ENCODE assay signal across 12 mouse cellular contexts in the genomic region with DNA sequence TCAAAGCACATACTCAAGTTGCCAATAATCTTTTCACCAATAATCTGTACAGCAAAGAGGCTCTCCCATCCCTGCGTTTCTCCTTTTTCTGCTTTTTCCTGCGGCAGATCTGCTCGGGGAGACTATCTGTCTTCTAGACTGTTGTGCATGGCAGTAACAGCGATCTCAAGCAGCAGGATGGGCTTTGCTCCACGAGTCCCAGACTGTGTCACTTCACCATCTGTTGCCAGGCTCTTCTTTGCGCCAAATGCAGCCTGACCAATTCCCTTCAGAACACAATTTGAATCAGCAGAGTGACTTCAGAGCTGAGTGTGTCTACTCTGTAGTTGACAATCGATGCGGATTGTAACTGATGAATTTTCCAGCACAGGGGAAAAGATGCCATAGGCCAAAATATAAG.
A peak's percentile ranks its signal among the peaks of the same experiment; 100 is the strongest.
DNase-seq lines count a peak whose midpoint lies in the region; ATAC-seq lines count a peak whose summit lies in the region.
"Had no signal": no experiment of that assay in that cellular context is flagged by ENCODE, and none has a peak within 500 bp of the region (broad histone marks: within the 10 kb centered on the region; RNA-seq: fewer than 3 reads in every experiment).

No protein-coding gene starts in this region.

- H3K4me2 ChIP-seq in midbrain, embryonic 14.5 days (ENCODE audit: low read length) = no peak overlapping the region
- H3K4me2 ChIP-seq in midbrain, embryonic 15.5 days = no peak overlapping the region
- H3K4me2 ChIP-seq: heart, embryonic 13.5 days; intestine, embryonic 15.5 days had no signal

- WGBS in midbrain, embryonic 14.5 days = 76% methylated on average over 8 of the region's 8 CpGs
- 78% methylated on average over 8 of the region's 8 CpGs for WGBS in midbrain, embryonic 15.5 days

- H3K36me3 ChIP-seq in midbrain, embryonic 14.5 days (ENCODE audit: control insufficient read depth, insufficient read depth, low read length) = no peaks in the 10 kb centered on the region
- H3K36me3 ChIP-seq in midbrain, embryonic 15.5 days (replicated peaks) = no peaks in the 10 kb centered on the region
- H3K36me3 ChIP-seq: heart, embryonic 13.5 days; intestine, embryonic 15.5 days had no signal

- intact Hi-C loops in heart, postnatal 36 days (cut with DNase I) = no loop called here

- no peaks in the 10 kb centered on the region for H3K4me1 ChIP-seq in midbrain, embryonic 14.5 days (ENCODE audit: control insufficient read depth, insufficient read depth, low read length)
- H3K4me1 ChIP-seq in midbrain, embryonic 15.5 days = 0 out of 2 replicates have a peak, but pooled peaks cover 7% of the 10 kb centered on the region
- H3K4me1 ChIP-seq: heart, embryonic 13.5 days; intestine, embryonic 15.5 days had no signal

- H3K4me3 ChIP-seq in midbrain, embryonic 14.5 days (replicated peaks; ENCODE audit: low read depth, low read length) = no peak overlapping the region
- H3K4me3 ChIP-seq in midbrain, embryonic 15.5 days = no peak overlapping the region
- H3K4me3 ChIP-seq: gastrocnemius, adult 2 months; heart, embryonic 13.5 days; intestine, embryonic 15.5 days had no signal

- no peak overlapping the region for H3K9ac ChIP-seq in midbrain, embryonic 14.5 days (replicated peaks; ENCODE audit: low read length)
- no peak overlapping the region for H3K9ac ChIP-seq in midbrain, embryonic 15.5 days
- H3K9ac ChIP-seq: heart, embryonic 13.5 days; intestine, embryonic 15.5 days had no signal

- no peak overlapping the region for H3K27ac ChIP-seq in midbrain, embryonic 14.5 days (replicated peaks; ENCODE audit: low read depth, low read length)
- H3K27ac ChIP-seq in midbrain, embryonic 15.5 days = no peak overlapping the region
- H3K27ac ChIP-seq: gastrocnemius, adult 2 months; heart, embryonic 13.5 days; intestine, embryonic 15.5 days had no signal

- no peaks in the 10 kb centered on the region for H3K9me3 ChIP-seq in midbrain, embryonic 14.5 days (ENCODE audit: control insufficient read depth, low read length)
- H3K9me3 ChIP-seq in midbrain, embryonic 15.5 days = no peaks in the 10 kb centered on the region
- H3K9me3 ChIP-seq: heart, embryonic 13.5 days; intestine, embryonic 15.5 days had no signal

- no peak for ATAC-seq in midbrain, embryonic 14.5 days (ENCODE audit: low FRiP score, low TSS enrichment)
- ATAC-seq in midbrain, embryonic 15.5 days (replicated peaks) = no peak
- ATAC-seq: intestine, embryonic 15.5 days had no signal

- peak; percentile 28 for DNase-seq in midbrain, embryonic 14.5 days
- DNase-seq in cerebellum, adult 8-10 months = peak; percentile 84
- DNase-seq in layer of hippocampus, adult 18-20 months (ENCODE audit: low spot score in 2 of 2) = peak; percentile 40 to 62
- peak; percentile 36 for DNase-seq in retina, embryonic 14.5 days (ENCODE audit: low spot score)
- DNase-seq in urinary bladder, adult 18-20 months (ENCODE audit: low spot score in 2 of 2) = no peak
- DNase-seq in embryo, embryonic 10.5 days (ENCODE audit: low spot score) = no peak
- DNase-seq in heart, postnatal 36 days = no peak
- DNase-seq: gastrocnemius, adult 2 months; kidney, postnatal 14 days had no signal

- H3K27me3 ChIP-seq in midbrain, embryonic 14.5 days (ENCODE audit: control insufficient read depth, insufficient read depth, low read length) = no peaks in the 10 kb centered on the region
- H3K27me3 ChIP-seq in midbrain, embryonic 15.5 days (replicated peaks) = no peaks in the 10 kb centered on the region
- H3K27me3 ChIP-seq: heart, embryonic 13.5 days; intestine, embryonic 15.5 days had no signal

Comparison
In these comparisons a context has a peak if more than half of its experiments do, and no peak if none do; other contexts are left out.
1. DNase-seq: peak in midbrain, embryonic 14.5 days (single experiment), cerebellum, adult 8-10 months (single experiment), layer of hippocampus, adult 18-20 months (2 of 2) and retina, embryonic 14.5 days (single experiment); none in urinary bladder, adult 18-20 months (0 of 2), embryo, embryonic 10.5 days (single experiment) and heart, postnatal 36 days (0 of 2).